In the genomic region with DNA sequence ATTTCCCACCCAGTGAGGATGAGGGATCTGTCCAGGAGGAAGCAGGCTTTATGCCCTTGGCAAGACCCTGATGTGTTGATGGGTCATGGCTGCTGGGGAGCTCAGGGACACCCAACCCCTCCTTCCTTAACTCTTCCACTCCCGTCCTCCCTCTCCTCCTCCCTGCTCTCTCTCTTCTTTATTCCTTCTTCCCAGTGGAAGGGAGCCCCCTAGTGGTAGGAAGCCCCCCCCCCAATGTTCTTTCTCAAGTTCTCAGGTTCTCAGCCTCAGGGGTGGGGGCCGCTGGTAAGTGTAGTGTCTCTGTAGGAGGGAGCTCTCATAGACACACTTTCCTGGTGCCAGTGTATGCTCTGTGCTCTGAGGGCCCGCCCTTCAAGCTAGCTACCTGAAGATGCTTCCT, we compare ENCODE assay signal across 10 mouse cellular contexts.
DNase-seq lines count a peak whose midpoint lies in the region; ATAC-seq and TF ChIP-seq lines count a peak whose summit lies in the region.
"Had no signal": no experiment of that assay in that cellular context is flagged by ENCODE, and none has a peak within 500 bp of the region (broad histone marks: within the 10 kb centered on the region; RNA-seq: fewer than 3 reads in every experiment).

No protein-coding gene starts in this region.

- H3K27me3 ChIP-seq in hindbrain, postnatal 0 days (ENCODE audit: insufficient read depth, low read length): no peaks in the 10 kb centered on the region
- H3K27me3 ChIP-seq in hindbrain, embryonic 12.5 days: no peaks in the 10 kb centered on the region; the same call in 1 of the 2 replicates
- no peaks in the 10 kb centered on the region for H3K27me3 ChIP-seq in testis, adult 2 months (ENCODE audit: control insufficient read depth, insufficient read depth, low read length)
- no peaks in the 10 kb centered on the region for H3K27me3 ChIP-seq in splenic B cell, adult 2 months (ENCODE audit: control insufficient read depth, insufficient read depth, low read length, poor library complexity, severe bottlenecking)
- H3K27me3 ChIP-seq: limb, embryonic 15.5 days had no signal

- H3K4me1 ChIP-seq in hindbrain, postnatal 0 days (ENCODE audit: insufficient read depth, low read length): no peaks in the 10 kb centered on the region
- 0 out of 2 replicates have a peak, but pooled peaks cover 2% of the 10 kb centered on the region for H3K4me1 ChIP-seq in hindbrain, embryonic 12.5 days
- no peaks in the 10 kb centered on the region for H3K4me1 ChIP-seq in testis, adult 2 months (ENCODE audit: control insufficient read depth, insufficient read depth, low read length)
- H3K4me1 ChIP-seq: limb, embryonic 15.5 days had no signal

- no peak overlapping the region for H3K4me3 ChIP-seq in hindbrain, postnatal 0 days (ENCODE audit: low read length)
- no peak overlapping the region for H3K4me3 ChIP-seq in hindbrain, embryonic 12.5 days
- H3K4me3 ChIP-seq in testis, adult 2 months (ENCODE audit: control insufficient read depth, low read depth, low read length): no peak overlapping the region
- H3K4me3 ChIP-seq: limb, embryonic 15.5 days had no signal

- H3K4me2 ChIP-seq in hindbrain, postnatal 0 days (ENCODE audit: low read depth, low read length): no peak overlapping the region
- no peak overlapping the region for H3K4me2 ChIP-seq in hindbrain, embryonic 12.5 days (replicated peaks)
- H3K4me2 ChIP-seq: limb, embryonic 15.5 days had no signal

- WGBS in hindbrain, postnatal 0 days: 80% methylated on average over 3 of the region's 3 CpGs
- WGBS in hindbrain, embryonic 12.5 days: 66% methylated on average over 3 of the region's 3 CpGs

- ATAC-seq in hindbrain, postnatal 0 days: peak; percentile 36; the same call in 1 of the 2 replicates
- ATAC-seq in hindbrain, embryonic 12.5 days (ENCODE audit: low FRiP score): no peak

- no peak for DNase-seq in hindbrain, postnatal 0 days (ENCODE audit: low spot score)
- DNase-seq in testis, postnatal 10 days (ENCODE audit: low spot score): no peak
- DNase-seq in embryo, embryonic 10.5 days (ENCODE audit: low spot score): peak; percentile 47
- peak; percentile 4 for DNase-seq in splenic B cell, adult 2 months (ENCODE audit: low read depth, low spot score)
- no peak for DNase-seq in ovary, postnatal 10 days (ENCODE audit: low spot score)
- DNase-seq: gastrocnemius, postnatal 36 days; kidney, adult 9 months had no signal

- no peak for TF ChIP-seq POLR2A in testis, adult 2 months (IDR thresholded peaks at IDR 0.05; ENCODE audit: control insufficient read depth, low read depth, low read length)

- H3K9ac ChIP-seq in hindbrain, postnatal 0 days (replicated peaks; ENCODE audit: low read length): no peak overlapping the region
- no peak overlapping the region for H3K9ac ChIP-seq in hindbrain, embryonic 12.5 days
- H3K9ac ChIP-seq: limb, embryonic 15.5 days had no signal

- H3K27ac ChIP-seq in hindbrain, postnatal 0 days: no peak overlapping the region
- no peak overlapping the region for H3K27ac ChIP-seq in hindbrain, embryonic 12.5 days
- no peak overlapping the region for H3K27ac ChIP-seq in testis, adult 2 months (ENCODE audit: control insufficient read depth, insufficient read depth, low read depth, low read length)
- H3K27ac ChIP-seq: limb, embryonic 15.5 days had no signal

- no peaks in the 10 kb centered on the region for H3K36me3 ChIP-seq in hindbrain, postnatal 0 days (ENCODE audit: insufficient read depth, low read length)
- no peaks in the 10 kb centered on the region for H3K36me3 ChIP-seq in hindbrain, embryonic 12.5 days
- no peaks in the 10 kb centered on the region for H3K36me3 ChIP-seq in testis, adult 2 months (ENCODE audit: control insufficient read depth, insufficient read depth, low read length)
- no peaks in the 10 kb centered on the region for H3K36me3 ChIP-seq in splenic B cell, adult 2 months (ENCODE audit: control insufficient read depth, insufficient read depth, low read length, poor library complexity, severe bottlenecking)
- H3K36me3 ChIP-seq: limb, embryonic 15.5 days had no signal

- peak; percentile 65 for TF ChIP-seq CTCF in hindbrain, postnatal 0 days (IDR thresholded peaks at IDR 0.05; ENCODE audit: low read depth)
- 0 out of 2 replicates have a peak, but pooled peaks have one; percentile 14 for TF ChIP-seq CTCF in testis, adult 2 months (IDR thresholded peaks at IDR 0.05; ENCODE audit: control insufficient read depth, insufficient read depth, insufficient replicate concordance, low read depth, low read length)

- no peaks in the 10 kb centered on the region for H3K9me3 ChIP-seq in hindbrain, postnatal 0 days (ENCODE audit: low read length)
- H3K9me3 ChIP-seq in hindbrain, embryonic 12.5 days (replicated peaks): no peaks in the 10 kb centered on the region
- H3K9me3 ChIP-seq: limb, embryonic 15.5 days had no signal

Comparison
In these comparisons a context has a peak if more than half of its experiments do, and no peak if none do; other contexts are left out.
1. DNase-seq: peak in embryo, embryonic 10.5 days (single experiment) and splenic B cell, adult 2 months (single experiment); none in hindbrain, postnatal 0 days (single experiment), testis, postnatal 10 days (single experiment) and ovary, postnatal 10 days (single experiment).